Mouse (Mus musculus): ENCODE measurements around the gene Zgpat. TPM values are rescaled to one million over a fixed set of nuclear protein-coding genes. Genes with fewer than 3 reads are reported as not detected.

Zgpat gene
- polyA plus RNA-seq, 1 experiment = 102 TPM

DNA sequence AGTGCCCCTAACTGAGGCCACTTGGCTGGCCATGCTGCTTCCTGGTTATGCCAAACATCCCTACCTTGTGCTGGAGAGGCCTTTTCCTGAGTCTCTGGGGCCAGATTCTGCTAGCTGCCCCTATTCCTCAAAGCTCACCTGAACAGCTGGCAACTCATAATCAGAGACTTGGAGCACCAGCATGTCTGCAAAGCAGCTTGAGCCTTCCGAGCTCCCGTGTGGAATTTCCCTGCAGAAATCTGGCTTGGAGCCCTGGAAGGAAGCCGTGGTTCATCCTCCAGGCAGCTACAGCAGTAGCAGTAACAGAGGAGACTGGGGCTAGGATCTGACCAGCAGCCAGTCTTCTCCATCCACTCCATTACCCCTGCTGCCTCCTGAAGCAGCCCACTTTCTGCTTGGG lies 21.2 kb downstream of the Zgpat start:
- Histone ChIP-seq H3K27ac (ENCODE audit: insufficient read depth, low read length) (peak overlapping the region; percentile 74), H3K27me3 (ENCODE audit: control insufficient read depth, insufficient read depth, low read length) (no peaks in the 10 kb centered on the region), H3K4me3 (replicated peaks; ENCODE audit: insufficient read depth, low read depth, low read length) (no peak overlapping the region), H3K4me1 (ENCODE audit: control insufficient read depth, insufficient read depth, low read length) (peaks cover 64% of the 10 kb centered on the region)
- TF ChIP-seq POLR2A (IDR thresholded peaks at IDR 0.05; ENCODE audit: borderline replicate concordance, insufficient read depth, low read length) = no peak
- TF ChIP-seq CTCF (IDR thresholded peaks at IDR 0.05; ENCODE audit: borderline replicate concordance, insufficient read depth, low read depth, low read length) = no peak
- 0% methylated on average over 3 of the region's 3 CpGs for WGBS
- DNase-seq = peak; percentile 87 to 91

DNA sequence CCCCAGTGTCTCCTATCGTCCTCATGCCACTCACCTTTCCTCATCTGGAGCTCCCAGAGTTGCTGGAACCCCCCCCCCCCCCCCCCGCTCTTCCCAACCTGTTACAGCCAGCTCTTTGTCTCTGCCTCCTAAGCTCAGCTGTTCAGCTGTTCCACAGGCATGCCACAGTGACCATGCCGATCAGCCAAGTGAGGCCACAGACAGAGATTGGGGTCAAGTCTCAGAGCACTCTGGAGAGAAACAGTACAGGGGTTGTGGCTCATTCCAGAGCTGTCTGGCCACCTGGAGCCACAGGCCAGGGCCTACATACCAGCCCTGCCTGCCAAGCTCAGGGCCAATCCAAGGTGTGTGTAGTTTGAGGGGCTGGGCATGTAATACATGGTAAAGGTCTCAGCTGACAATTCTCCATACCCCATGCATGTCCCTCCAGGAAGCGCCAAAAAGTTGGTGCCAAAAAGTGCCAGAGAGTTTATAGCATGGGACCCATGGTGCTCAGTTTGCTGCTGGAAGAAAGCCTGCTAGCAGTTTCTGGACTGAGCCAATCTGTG lies 22.0 kb downstream of the Zgpat start:
- TF ChIP-seq POLR2A (IDR thresholded peaks at IDR 0.05; ENCODE audit: borderline replicate concordance, insufficient read depth, low read length) = no peak
- TF ChIP-seq CTCF (IDR thresholded peaks at IDR 0.05; ENCODE audit: borderline replicate concordance, insufficient read depth, low read depth, low read length) = no peak
- Histone ChIP-seq H3K27ac (ENCODE audit: insufficient read depth, low read length) (0 out of 2 replicates have a peak overlapping the region, but pooled peaks have one; percentile 8), H3K4me3 (replicated peaks; ENCODE audit: insufficient read depth, low read depth, low read length) (no peak overlapping the region), H3K27me3 (ENCODE audit: control insufficient read depth, insufficient read depth, low read length) (no peaks in the 10 kb centered on the region), H3K4me1 (ENCODE audit: control insufficient read depth, insufficient read depth, low read length) (peaks cover 68% of the 10 kb centered on the region)
- 60% methylated on average over 4 of the region's 4 CpGs for WGBS
- no peak for DNase-seq

DNA sequence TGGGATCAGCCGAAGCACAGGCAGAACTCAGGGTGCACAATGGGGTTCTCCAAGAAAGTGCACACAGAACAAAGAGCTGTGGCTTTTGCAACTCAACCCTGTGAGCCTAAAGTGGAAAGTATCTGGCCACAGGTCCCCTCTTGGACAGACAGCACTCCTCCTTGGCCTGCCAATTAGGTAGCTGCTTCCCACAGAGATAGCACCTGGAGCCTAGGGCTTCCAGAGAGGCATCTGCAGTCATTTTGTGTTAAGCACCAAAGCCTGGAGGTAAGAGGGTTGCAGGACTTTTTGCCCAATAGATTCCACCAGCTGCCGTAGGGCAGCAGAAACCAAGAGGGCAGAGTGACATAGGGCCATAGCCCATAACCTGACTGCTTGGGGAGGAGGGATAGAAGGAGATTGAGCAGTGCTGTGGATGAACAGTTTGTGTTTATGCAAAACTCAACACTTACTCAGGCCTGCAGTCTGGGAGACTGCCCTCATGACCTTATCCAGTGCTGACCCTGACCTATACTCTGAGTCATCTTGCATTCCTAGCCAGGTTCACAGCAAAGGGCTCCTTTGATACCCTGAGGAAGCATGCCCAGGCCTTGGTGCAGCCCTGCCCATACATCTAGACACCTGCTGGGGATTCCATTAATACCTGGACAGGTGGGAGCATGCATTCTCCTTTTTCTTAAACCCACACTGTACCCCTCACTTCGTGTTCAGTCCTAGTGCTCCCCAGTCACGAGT lies 25.6 kb downstream of the Zgpat start:
- TF ChIP-seq CTCF (IDR thresholded peaks at IDR 0.05; ENCODE audit: borderline replicate concordance, insufficient read depth, low read depth, low read length) (no peak), POLR2A (IDR thresholded peaks at IDR 0.05; ENCODE audit: borderline replicate concordance, insufficient read depth, low read length) (no peak)
- Histone ChIP-seq H3K4me3 (replicated peaks; ENCODE audit: insufficient read depth, low read depth, low read length) (no peak overlapping the region), H3K4me1 (ENCODE audit: control insufficient read depth, insufficient read depth, low read length) (peaks cover 40% of the 10 kb centered on the region), H3K27me3 (ENCODE audit: control insufficient read depth, insufficient read depth, low read length) (no peaks in the 10 kb centered on the region), H3K27ac (ENCODE audit: insufficient read depth, low read length) (peak overlapping the region; percentile 42)
- DNase-seq = peak; percentile 74 to 83
- 36% methylated on average over 4 of the region's 4 CpGs for WGBS

DNA sequence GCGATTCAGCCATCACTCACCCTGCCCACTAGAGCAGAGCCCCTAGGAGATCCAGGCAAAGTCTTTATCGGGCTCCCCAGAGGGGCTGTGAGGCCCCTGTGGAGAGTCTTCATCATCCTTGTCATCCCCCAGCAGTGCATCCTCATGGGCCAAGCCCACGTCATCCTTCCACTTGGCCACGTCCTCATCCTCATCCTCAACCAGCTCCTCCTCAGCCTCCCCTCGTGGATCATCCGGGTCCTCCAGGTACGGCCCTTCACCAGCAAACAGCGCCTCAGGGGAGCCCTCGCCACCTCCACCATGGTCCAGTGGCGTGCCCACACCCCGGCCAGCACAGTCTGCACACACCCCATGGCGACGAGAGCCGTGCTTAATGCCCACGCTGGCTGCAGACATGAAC lies 26.3 kb downstream of the Zgpat start:
- TF ChIP-seq CTCF (IDR thresholded peaks at IDR 0.05; ENCODE audit: borderline replicate concordance, insufficient read depth, low read depth, low read length) = no peak
- no peak for TF ChIP-seq POLR2A (IDR thresholded peaks at IDR 0.05; ENCODE audit: borderline replicate concordance, insufficient read depth, low read length)
- H3K4me3 ChIP-seq (replicated peaks; ENCODE audit: insufficient read depth, low read depth, low read length) = no peak overlapping the region
- no peaks in the 10 kb centered on the region for H3K27me3 ChIP-seq (ENCODE audit: control insufficient read depth, insufficient read depth, low read length)
- H3K27ac ChIP-seq (ENCODE audit: insufficient read depth, low read length) = peak overlapping the region; percentile 17; the same call in 1 of the 2 replicates
- peaks cover 34% of the 10 kb centered on the region for H3K4me1 ChIP-seq (ENCODE audit: control insufficient read depth, insufficient read depth, low read length)
- no peak for DNase-seq
- WGBS = 84% methylated on average over 15 of the region's 15 CpGs

DNA sequence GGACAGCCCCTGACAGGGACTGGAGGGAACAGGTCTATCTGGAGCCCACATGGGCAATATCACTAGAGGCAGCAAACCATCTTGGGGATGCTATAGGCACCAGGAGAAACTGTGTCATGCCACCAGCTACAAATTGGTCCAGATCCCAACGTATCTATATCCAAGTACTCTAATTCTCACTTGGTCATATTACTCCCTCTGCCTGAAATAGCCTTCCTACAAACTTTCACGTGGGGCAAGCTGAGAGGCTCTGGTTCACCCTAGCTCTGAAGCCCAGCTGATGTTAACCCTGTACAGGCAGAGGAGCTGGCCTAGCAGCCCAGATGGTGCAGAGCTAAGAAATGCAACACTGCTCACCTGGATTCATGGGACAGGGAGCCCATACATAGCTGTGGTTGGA lies 26.8 kb downstream of the Zgpat start:
- no peak for TF ChIP-seq CTCF (IDR thresholded peaks at IDR 0.05; ENCODE audit: borderline replicate concordance, insufficient read depth, low read depth, low read length)
- no peak for TF ChIP-seq POLR2A (IDR thresholded peaks at IDR 0.05; ENCODE audit: borderline replicate concordance, insufficient read depth, low read length)
- peaks cover 29% of the 10 kb centered on the region for H3K4me1 ChIP-seq (ENCODE audit: control insufficient read depth, insufficient read depth, low read length)
- no peak for DNase-seq
- H3K27ac ChIP-seq (ENCODE audit: insufficient read depth, low read length) = no peak overlapping the region
- 61% methylated on average over 2 of the region's 2 CpGs for WGBS
- H3K27me3 ChIP-seq (ENCODE audit: control insufficient read depth, insufficient read depth, low read length) = no peaks in the 10 kb centered on the region
- no peak overlapping the region for H3K4me3 ChIP-seq (replicated peaks; ENCODE audit: insufficient read depth, low read depth, low read length)

DNA sequence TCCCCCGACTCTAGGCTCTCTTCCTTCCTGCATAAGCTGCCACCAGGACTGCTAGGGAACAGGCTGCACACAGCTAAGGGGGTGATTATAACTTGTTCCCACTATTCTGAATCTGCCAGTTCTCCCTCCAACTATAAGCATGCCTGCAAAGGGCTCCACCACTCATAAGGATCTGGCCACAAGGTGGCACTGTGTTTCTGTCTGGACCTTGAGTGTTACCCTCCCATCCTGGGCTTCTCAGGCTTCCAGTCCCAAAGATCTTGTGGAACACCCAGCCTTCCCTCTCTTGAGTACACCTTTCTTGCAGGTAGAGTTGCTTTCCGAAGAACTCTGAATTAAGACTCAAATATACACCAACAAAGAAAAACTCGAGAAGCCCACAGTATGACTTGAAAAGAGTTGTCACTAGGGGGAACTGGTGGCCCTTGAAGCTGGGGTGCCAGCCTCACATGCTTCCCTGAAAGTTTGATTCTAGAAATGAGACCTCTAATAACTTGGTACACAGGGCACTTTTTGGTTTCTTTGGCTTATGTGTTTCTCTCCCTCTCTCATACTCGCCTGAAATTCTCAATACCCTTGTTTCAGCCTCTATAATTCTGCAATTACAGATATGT lies 28.0 kb downstream of the Zgpat start:
- H3K27me3 ChIP-seq (ENCODE audit: control insufficient read depth, insufficient read depth, low read length) = no peaks in the 10 kb centered on the region
- 38% methylated on average over 4 of the region's 4 CpGs for WGBS

DNA sequence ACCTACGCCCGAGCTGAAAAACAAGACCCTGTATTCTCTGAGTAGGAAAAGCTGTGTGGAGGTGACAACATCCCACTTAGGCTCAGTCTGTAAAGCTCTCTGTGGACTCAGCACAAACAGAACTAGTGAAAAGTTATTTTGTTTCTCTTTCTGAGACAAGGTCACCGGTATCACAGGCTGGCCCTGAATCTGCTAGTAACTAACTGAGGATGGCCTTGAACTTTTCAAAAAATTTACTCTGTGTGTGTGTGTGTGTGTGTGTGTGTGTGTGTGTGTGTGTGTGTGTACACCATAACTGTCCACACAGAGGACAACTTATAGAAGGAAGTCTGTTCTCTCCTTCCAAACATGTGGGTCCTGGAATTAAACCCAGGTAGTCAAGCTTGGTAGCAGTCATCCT lies 29.4 kb downstream of the Zgpat start:
- 97% methylated on average over 3 of the region's 3 CpGs for WGBS
- no peak for TF ChIP-seq POLR2A (IDR thresholded peaks at IDR 0.05; ENCODE audit: borderline replicate concordance, insufficient read depth, low read length)
- TF ChIP-seq CTCF (IDR thresholded peaks at IDR 0.05; ENCODE audit: borderline replicate concordance, insufficient read depth, low read depth, low read length) = no peak

More for the DNA sequence above, 28.0 kb downstream of the Zgpat start:
- Histone ChIP-seq H3K27ac (ENCODE audit: insufficient read depth, low read length) (no peak overlapping the region), H3K4me3 (replicated peaks; ENCODE audit: insufficient read depth, low read depth, low read length) (no peak overlapping the region), H3K4me1 (ENCODE audit: control insufficient read depth, insufficient read depth, low read length) (peaks cover 28% of the 10 kb centered on the region)
- TF ChIP-seq CTCF (IDR thresholded peaks at IDR 0.05; ENCODE audit: borderline replicate concordance, insufficient read depth, low read depth, low read length) = peak; percentile 91
- no peak for TF ChIP-seq POLR2A (IDR thresholded peaks at IDR 0.05; ENCODE audit: borderline replicate concordance, insufficient read depth, low read length)
- DNase-seq = peak; percentile 84 to 91

More for the DNA sequence above, 29.4 kb downstream of the Zgpat start:
- H3K27ac ChIP-seq (ENCODE audit: insufficient read depth, low read length) = no peak overlapping the region
- no peak for DNase-seq
- peaks cover 26% of the 10 kb centered on the region for H3K4me1 ChIP-seq (ENCODE audit: control insufficient read depth, insufficient read depth, low read length)
- H3K4me3 ChIP-seq (replicated peaks; ENCODE audit: insufficient read depth, low read depth, low read length) = no peak overlapping the region
- H3K27me3 ChIP-seq (ENCODE audit: control insufficient read depth, insufficient read depth, low read length) = no peaks in the 10 kb centered on the region

Measured in cerebellum, adult 2 months (tissue).